In the genomic region with DNA sequence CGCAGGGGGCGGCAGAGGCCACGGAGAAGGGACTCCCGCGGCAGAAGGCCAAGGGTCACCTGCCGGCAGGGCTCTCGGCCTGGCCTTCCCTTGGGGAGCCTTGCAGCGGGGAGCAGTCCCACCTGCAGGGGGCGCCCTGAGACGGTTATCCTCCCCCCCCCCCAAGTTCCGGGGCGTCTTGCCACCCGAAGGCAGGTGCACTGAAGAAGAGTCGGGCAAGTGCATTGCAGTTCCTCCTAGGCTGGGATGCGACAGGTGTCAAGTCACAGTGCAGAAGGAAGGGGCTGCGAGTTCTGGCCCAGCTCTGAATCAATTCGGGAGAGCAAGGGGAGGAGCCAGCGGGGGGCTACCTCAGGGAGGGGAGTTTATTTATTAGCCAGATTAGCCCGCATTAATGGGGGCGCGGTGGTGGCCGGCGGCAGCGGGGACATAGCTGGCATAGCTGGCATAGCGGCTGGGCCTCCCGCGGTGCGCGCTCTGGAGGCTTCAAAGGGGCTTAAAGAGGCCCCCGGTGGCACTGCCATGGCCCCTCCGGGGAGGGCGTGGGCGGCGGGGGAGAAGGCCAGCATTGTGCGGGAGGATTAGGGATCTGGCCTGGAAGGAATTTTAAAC, we compare ENCODE assay signal across 8 mouse cellular contexts.
DNase-seq lines count a peak whose midpoint lies in the region; ATAC-seq and TF ChIP-seq lines count a peak whose summit lies in the region.

No protein-coding gene starts in this region.

- intact Hi-C loops in heart, postnatal 14 days (cut with DNase I) = loop anchor here (5.0 kb wide), 2 partner anchors 53 to 68 kb away; no protein-coding TSS in a partner anchor

- H3K27ac ChIP-seq in heart, embryonic 13.5 days (replicated peaks) = no peak overlapping the region
- H3K27ac ChIP-seq in midbrain, embryonic 16.5 days (ENCODE audit: low read length) = no peak overlapping the region

- CTCF ChIA-PET in Patski (lab: Charles Lee) = interaction anchor here (1.3 to 1.6 kb wide), 3 partner anchors 9 to 327 kb away, joined by 4 read pairs; a partner anchor contains a TSS

- 11% methylated on average over 35 of the region's 35 CpGs for WGBS in heart, embryonic 13.5 days
- WGBS in midbrain, embryonic 16.5 days = 2% methylated on average over 31 of the region's 35 CpGs

- H3K4me1 ChIP-seq in heart, embryonic 13.5 days = peaks cover 55% of the 10 kb centered on the region
- peaks cover 9% of the 10 kb centered on the region for H3K4me1 ChIP-seq in midbrain, embryonic 16.5 days (ENCODE audit: control insufficient read depth, insufficient read depth, low read length)

- no peak for ATAC-seq in heart, embryonic 13.5 days (ENCODE audit: extremely low read depth, insufficient number of reproducible peaks, low FRiP score, low TSS enrichment)
- ATAC-seq in Patski = peak; percentile 42
- ATAC-seq in midbrain, embryonic 16.5 days = peak; percentile 37; the same call in 1 of the 2 replicates

- H3K4me3 ChIP-seq in heart, embryonic 13.5 days = peak overlapping the region; percentile 6; the same call in 1 of the 2 replicates
- H3K4me3 ChIP-seq in midbrain, embryonic 16.5 days (ENCODE audit: low read depth, low read length) = no peak overlapping the region

- no peaks in the 10 kb centered on the region for H3K9me3 ChIP-seq in heart, embryonic 13.5 days
- no peaks in the 10 kb centered on the region for H3K9me3 ChIP-seq in midbrain, embryonic 16.5 days (replicated peaks; ENCODE audit: control insufficient read depth, low read length, poor library complexity, severe bottlenecking)

- in situ Hi-C loops in Patski (cut with MboI; ENCODE audit: low pct_unique_long_range_greater_than_20kb) = no loop called here

- H3K27me3 ChIP-seq in heart, embryonic 13.5 days (replicated peaks) = peaks cover 90% of the 10 kb centered on the region
- no peaks in the 10 kb centered on the region for H3K27me3 ChIP-seq in Patski
- H3K27me3 ChIP-seq in midbrain, embryonic 16.5 days (ENCODE audit: control insufficient read depth, insufficient read depth, low read depth, low read length) = peaks cover 12% of the 10 kb centered on the region

- H3K4me2 ChIP-seq in heart, embryonic 13.5 days = peak overlapping the region; percentile 37
- H3K4me2 ChIP-seq in midbrain, embryonic 16.5 days (ENCODE audit: low read length) = peak overlapping the region; percentile 33

- peak overlapping the region; percentile 33 for H3K9ac ChIP-seq in heart, embryonic 13.5 days
- H3K9ac ChIP-seq in midbrain, embryonic 16.5 days (ENCODE audit: low read depth, low read length) = 0 out of 2 replicates have a peak overlapping the region, but pooled peaks have one; percentile 14

- POLR2A ChIA-PET in Patski (lab: Charles Lee) = interaction anchor here (0.6 to 1.0 kb wide), 2 partner anchors 23 to 225 kb away, joined by 3 to 4 read pairs; no protein-coding TSS in a partner anchor

- DNase-seq in heart, postnatal 14 days = no peak
- DNase-seq in Patski (ENCODE audit: low read depth, low spot score) = no peak
- DNase-seq in gastrocnemius, postnatal 25 days = peak; percentile 53
- DNase-seq in kidney, postnatal 36 days = peak; percentile 58 to 78
- DNase-seq in ovary, postnatal 14 days (ENCODE audit: low spot score) = no peak
- no peak for DNase-seq in cerebellum, adult 11 months

- no peak for TF ChIP-seq CTCF in Patski (IDR thresholded peaks at IDR 0.05)

- no peaks in the 10 kb centered on the region for H3K36me3 ChIP-seq in heart, embryonic 13.5 days
- no peaks in the 10 kb centered on the region for H3K36me3 ChIP-seq in midbrain, embryonic 16.5 days (ENCODE audit: control insufficient read depth, insufficient read depth, low read length)

Comparison
In these comparisons a context has a peak if more than half of its experiments do, and no peak if none do; other contexts are left out.
1. DNase-seq: peak in gastrocnemius, postnatal 25 days (single experiment) and kidney, postnatal 36 days (2 of 2); none in heart, postnatal 14 days (0 of 2), Patski (single experiment), ovary, postnatal 14 days (single experiment) and cerebellum, adult 11 months (single experiment).